Mouse (Mus musculus) C2C12 (cell line): ENCODE measurements at regions not wholly inside any gene's neighbourhood (a gene's known extent, or its start where the extent isn't known, plus 50 kb on each side); places are given as distances from the start of the nearest gene placed in this dataset.

Experiments used
- CEBPB ChIP-seq: IDR thresholded peaks from one replicate; pipeline ENCODE4 v1.6.1; 2011; ENCODE audit warnings: low read depth, mild to moderate bottlenecking, control low read depth, moderate library complexity
- CTCF ChIP-seq: IDR thresholded peaks from one replicate; pipeline ENCODE4 v1.5.1; 2011; ENCODE audit not compliant: control insufficient read depth, insufficient read depth, insufficient read length
- MAX ChIP-seq: IDR thresholded peaks from one replicate; pipeline ENCODE4 v1.6.1; 2011; ENCODE audit warnings: mild to moderate bottlenecking, control low read depth

DNA sequence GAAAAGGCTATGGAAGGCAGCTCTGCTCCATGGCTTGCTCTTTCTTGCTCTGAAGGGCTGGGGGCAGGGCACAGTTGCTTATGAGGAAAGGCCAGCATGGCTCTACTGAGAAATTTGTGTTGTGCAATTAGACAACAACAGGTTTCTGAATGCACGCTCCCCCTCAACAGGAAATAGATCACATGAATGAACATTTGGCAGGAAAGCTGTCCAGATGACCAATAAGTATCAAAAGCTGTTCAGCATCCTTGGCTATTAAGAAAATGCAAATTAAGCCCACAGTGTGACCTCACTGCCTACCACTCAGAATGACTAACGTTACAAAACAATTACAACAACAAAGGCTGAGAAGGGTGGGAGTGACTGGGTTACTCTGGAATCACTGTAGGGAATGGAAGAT lies 167.9 kb upstream of the Wscd1 start:
- TF ChIP-seq CTCF (no peak), MAX (no peak), CEBPB (no peak)
